Mouse (Mus musculus) hindbrain, embryonic 13.5 days (tissue): Measurements from ENCODE around the gene Rab4a. TPM values are rescaled to one million over a fixed set of nuclear protein-coding genes. Genes with fewer than 3 reads are reported as not detected.

ENCODE experiments used
- ATAC-seq: fragments of 200-750 bp; cut with Nextera tagmentation; 2 replicates; pipeline ENCODE4 v1.8.0; 2017; ENCODE audit warnings: moderate TSS enrichment; ENCODE audit not compliant: low FRiP score
- H3K27ac ChIP-seq: fragments of 300-500 bp; sonication (generic); 2 replicates; pipeline ENCODE4 v1.5.1; 2015; ENCODE audit warnings: inconsistent platforms, mild to moderate bottlenecking, moderate library complexity
- H3K27me3 ChIP-seq: fragments of 300-500 bp; sonication (generic); 2 replicates; pipeline ENCODE4 v1.6.1; 2015; ENCODE audit warnings: mild to moderate bottlenecking, inconsistent platforms
- H3K36me3 ChIP-seq: fragments of 300-500 bp; sonication (generic); 2 replicates; pipeline ENCODE4 v1.6.1; 2015; ENCODE audit warnings: mild to moderate bottlenecking, inconsistent platforms
- H3K4me1 ChIP-seq: fragments of 300-500 bp; sonication (generic); replicated peaks from 2 replicates; pipeline ENCODE4 v1.6.1; 2015; ENCODE audit warnings: inconsistent platforms
- H3K4me2 ChIP-seq: fragments of 300-500 bp; sonication (generic); 2 replicates; pipeline ENCODE4 v1.6.1; 2015; ENCODE audit warnings: inconsistent platforms, mild to moderate bottlenecking, moderate library complexity
- H3K4me3 ChIP-seq: fragments of 300-500 bp; sonication (generic); 2 replicates; pipeline ENCODE4 v1.5.1; 2015; ENCODE audit warnings: mild to moderate bottlenecking, inconsistent platforms
- H3K9ac ChIP-seq: fragments of 300-500 bp; sonication (generic); 2 replicates; pipeline ENCODE4 v1.6.1; 2015; ENCODE audit warnings: mild to moderate bottlenecking, inconsistent platforms
- H3K9me3 ChIP-seq: fragments of 300-500 bp; sonication (generic); 2 replicates; pipeline ENCODE4 v1.6.1; 2016; ENCODE audit warnings: inconsistent platforms
- WGBS: fragments of 180-500 bp; shearing (Covaris S2); methylation state at CpG from one replicate; pipeline ENCODE4 v1.1.7; 2015; 5-methylcytosine and 5-hydroxymethylcytosine counted together
- polyA plus RNA-seq: library from polyadenylated mRNA; unstranded; fragments of >200 nt; fragmentation: Nextera tagmentation; extraction: Ambion mirVana; gene quantifications from 2 replicates; pipeline ENCODE4 v1.2.1, GENCODE M21; 2015

Gene Rab4a
- polyA plus RNA-seq, result 73.9 and 74.8 TPM in 2 replicates

DNA sequence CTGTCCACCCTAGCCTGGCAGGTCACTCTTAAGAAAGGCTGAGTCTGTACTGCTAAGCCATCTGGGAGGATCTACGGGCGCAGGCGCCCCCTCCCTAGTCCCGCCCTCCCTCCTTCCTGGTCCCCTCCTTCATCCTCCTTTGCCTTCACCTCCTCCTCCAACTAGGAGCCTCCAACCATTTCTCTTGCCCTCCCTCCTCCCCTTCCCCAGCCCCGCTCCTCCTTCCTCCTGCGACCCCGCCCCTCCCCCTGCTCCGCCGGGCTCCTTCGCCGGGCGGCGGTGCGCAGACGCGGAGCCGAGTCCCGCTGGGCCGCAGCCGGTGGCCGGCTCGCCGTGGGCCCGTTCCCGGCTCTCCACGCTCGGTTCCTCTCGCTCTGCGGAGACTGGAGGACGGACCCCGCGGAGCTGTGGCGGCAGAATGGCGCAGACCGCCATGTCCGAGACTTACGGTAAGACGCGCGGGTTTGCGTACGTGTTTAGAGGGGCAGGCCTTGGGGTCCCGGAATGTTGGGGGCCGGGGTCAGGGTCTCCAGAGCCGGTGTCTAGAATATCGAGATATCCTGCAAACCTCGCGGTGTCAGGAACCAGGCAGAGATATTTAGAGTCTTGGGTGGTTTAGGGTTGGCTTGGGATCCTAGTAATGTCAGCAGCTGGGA, at the start of gene Rab4a:
Rab4a (plus strand) TSS at position 268 of the 656 bp plus-strand sequence.
- Histone ChIP-seq H3K9me3 (no peaks in the 10 kb centered on the region), H3K4me3 (peak within 1 kb of the TSS; percentile 81), H3K4me1 (peaks cover 36% of the 10 kb centered on the region), H3K27me3 (no peaks in the 10 kb centered on the region), H3K27ac (peak within 1 kb of the TSS; percentile 86), H3K9ac (peak within 1 kb of the TSS; percentile 89), H3K36me3 (no peaks in the 10 kb centered on the region; the same call in 1 of the 2 replicates), H3K4me2 (peak within 1 kb of the TSS; percentile 86)
- peak; percentile 91 for ATAC-seq
- 1% methylated on average over 45 of the region's 48 CpGs for WGBS

DNA sequence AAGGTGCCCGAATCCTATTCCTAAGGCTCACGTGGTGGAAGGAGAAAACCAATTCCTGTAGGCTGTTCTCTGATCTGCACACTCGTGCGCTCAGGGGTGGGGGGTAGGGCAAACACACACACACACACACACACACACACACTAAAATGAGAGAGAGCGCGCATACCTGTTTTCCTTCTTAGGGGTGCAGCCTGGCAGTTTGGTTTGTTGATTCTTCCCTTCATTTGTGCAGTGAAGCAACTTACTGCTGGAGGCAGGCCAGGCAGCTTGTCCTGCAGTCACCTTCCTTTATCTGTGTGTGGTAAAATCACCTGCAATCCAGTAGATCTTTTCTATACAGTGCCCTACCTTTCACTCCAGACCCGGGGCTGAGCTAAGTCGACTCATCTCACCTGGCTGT, 48.9 kb upstream of the Rab4a start:
- Histone ChIP-seq H3K27me3 (peaks cover 7% of the 10 kb centered on the region; the same call in 1 of the 2 replicates), H3K9me3 (no peaks in the 10 kb centered on the region), H3K4me2 (no peak overlapping the region), H3K9ac (no peak overlapping the region), H3K4me1 (peaks cover 51% of the 10 kb centered on the region), H3K27ac (no peak overlapping the region), H3K4me3 (no peak overlapping the region), H3K36me3 (no peaks in the 10 kb centered on the region)
- ATAC-seq, result no peak
- 89% methylated on average over 8 of the region's 8 CpGs for WGBS

DNA sequence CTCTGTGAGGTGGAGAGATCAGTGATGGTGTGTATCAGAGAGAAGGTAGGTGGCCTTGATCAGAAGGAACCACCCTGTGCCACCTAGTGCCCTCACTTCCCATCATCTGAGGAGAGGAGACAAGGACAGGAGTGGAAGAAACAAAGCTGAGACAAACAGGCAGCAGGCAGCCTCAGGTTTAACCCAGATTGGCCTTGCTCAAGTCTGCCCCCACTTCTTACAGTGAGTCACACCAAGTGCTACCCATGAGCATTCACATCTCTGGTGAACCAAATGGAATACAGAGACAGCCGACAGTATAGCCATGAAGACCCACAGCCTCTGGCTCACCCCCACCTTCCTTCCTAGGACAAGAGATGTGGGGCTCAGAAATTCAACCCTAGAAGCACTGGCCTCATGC, 46.9 kb upstream of the Rab4a start:
- H3K4me3 ChIP-seq, result no peak overlapping the region
- no peak overlapping the region for H3K9ac ChIP-seq
- peaks cover 42% of the 10 kb centered on the region for H3K4me1 ChIP-seq
- H3K9me3 ChIP-seq, result no peaks in the 10 kb centered on the region
- 86% methylated on average over 1 of the region's 1 CpGs for WGBS
- no peak overlapping the region for H3K4me2 ChIP-seq
- no peak for ATAC-seq
- H3K36me3 ChIP-seq, result no peaks in the 10 kb centered on the region
- H3K27ac ChIP-seq, result no peak overlapping the region
- H3K27me3 ChIP-seq, result peaks cover 7% of the 10 kb centered on the region; the same call in 1 of the 2 replicates

DNA sequence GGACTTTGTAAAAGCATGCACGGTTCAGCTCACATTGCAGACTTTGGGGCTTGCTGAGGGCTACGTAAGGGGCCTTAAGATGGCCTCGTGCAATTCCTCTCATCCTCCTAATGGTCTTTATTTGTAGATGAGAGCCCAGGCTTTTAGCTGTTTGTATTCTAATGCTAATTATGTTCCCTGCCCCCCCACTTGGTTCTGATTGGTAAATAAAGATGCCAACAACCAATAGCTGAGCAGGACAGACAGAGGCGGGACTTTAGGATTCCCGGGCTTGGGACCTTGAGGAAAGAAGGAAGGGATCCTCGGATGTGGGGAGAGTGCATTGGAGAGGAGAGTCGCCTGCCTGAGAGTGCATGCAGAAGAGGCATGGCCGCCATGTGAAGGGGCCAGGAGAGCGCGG, 45.9 kb upstream of the Rab4a start:
- Histone ChIP-seq H3K36me3 (no peaks in the 10 kb centered on the region), H3K4me1 (peaks cover 36% of the 10 kb centered on the region), H3K4me3 (0 out of 2 replicates have a peak overlapping the region, but pooled peaks have one; percentile 16), H3K9ac (no peak overlapping the region), H3K27me3 (peaks cover 3% of the 10 kb centered on the region; the same call in 1 of the 2 replicates), H3K9me3 (no peaks in the 10 kb centered on the region), H3K4me2 (peak overlapping the region; percentile 45), H3K27ac (no peak overlapping the region)
- 3% methylated on average over 10 of the region's 10 CpGs for WGBS
- ATAC-seq, result peak; percentile 71

DNA sequence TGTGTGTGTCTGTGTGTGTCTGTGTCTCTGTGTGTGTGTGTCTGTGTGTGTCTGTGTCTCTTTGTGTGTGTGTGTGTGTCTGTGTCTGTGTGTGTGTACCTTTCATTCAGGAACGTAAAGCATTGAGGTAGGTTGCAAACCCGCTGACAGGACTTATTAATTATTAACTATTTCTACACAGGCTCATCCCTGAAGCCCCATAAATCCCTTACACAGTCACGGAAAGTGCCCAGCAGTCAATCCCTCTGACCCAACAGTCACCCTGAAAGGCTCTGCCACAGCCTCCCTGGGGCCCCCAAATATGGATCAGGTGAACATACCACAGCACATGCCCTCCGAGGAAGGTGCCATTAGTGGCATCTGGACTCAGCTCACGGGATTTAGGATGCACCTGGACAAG, 45.2 kb upstream of the Rab4a start:
- ATAC-seq, result no peak; the same call in 1 of the 2 replicates

DNA sequence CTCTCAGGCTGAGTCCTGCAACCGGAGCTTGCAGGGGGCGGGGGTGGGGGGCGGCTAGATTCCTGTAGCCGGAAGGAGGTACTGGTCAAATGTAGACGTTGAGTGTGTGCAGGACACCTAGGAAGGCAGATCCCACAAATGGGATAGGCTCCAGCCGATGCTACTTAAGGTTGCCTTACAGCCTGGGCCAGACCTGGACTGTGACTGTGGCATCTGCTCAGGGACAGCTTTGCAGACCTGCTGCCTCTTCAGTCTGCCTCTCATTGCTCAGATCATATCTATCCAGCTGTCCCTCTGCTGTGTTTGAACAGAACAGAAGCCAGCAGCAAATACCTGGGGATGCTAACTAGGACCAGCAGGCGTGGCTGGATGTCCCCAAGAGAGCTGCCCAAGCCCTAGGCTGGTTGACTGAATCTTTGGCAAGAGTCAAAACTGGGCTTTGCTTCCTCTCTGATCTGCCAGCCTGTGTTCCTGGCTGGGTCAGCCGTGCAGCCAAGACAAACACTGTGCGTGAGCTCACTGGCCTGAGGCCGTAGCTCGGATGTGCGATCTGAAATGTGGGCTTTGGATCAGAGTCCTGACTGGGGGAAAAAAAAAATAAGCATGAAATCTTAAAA, 44.4 kb upstream of the Rab4a start:
- H3K27me3 ChIP-seq, result no peaks in the 10 kb centered on the region
- H3K4me1 ChIP-seq, result peaks cover 39% of the 10 kb centered on the region
- WGBS, result 46% methylated on average over 12 of the region's 12 CpGs

More for the DNA sequence above, 45.2 kb upstream of the Rab4a start:
- Histone ChIP-seq H3K4me2 (peak overlapping the region; percentile 45), H3K9ac (no peak overlapping the region), H3K36me3 (no peaks in the 10 kb centered on the region), H3K4me1 (peaks cover 39% of the 10 kb centered on the region), H3K27ac (no peak overlapping the region), H3K4me3 (no peak overlapping the region), H3K27me3 (no peaks in the 10 kb centered on the region), H3K9me3 (no peaks in the 10 kb centered on the region)
- WGBS, result 45% methylated on average over 5 of the region's 5 CpGs

DNA sequence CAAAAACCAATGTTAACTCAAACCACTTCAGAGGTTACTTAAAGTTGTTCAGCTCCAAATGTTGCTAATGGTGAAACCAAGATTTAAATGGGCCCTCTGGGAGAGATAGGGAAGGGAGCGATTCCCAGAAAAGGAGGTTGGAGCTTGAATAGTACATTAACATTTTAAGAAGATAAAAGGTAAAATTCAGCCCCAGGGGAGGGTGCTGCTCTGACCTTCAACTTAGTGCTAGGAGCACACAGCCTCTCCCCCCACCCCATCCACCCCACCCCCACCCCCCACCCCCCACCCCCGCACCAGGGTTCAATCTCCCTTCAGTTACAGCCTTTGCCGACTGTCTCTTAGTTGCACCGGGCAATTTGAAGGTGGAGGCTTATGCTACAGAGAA, 43.9 kb upstream of the Rab4a start:
- no peak overlapping the region for H3K4me3 ChIP-seq
- H3K4me1 ChIP-seq, result peaks cover 39% of the 10 kb centered on the region
- H3K9ac ChIP-seq, result no peak overlapping the region
- 36% methylated on average over 4 of the region's 4 CpGs for WGBS
- H3K27ac ChIP-seq, result no peak overlapping the region
- H3K36me3 ChIP-seq, result no peaks in the 10 kb centered on the region
- no peaks in the 10 kb centered on the region for H3K9me3 ChIP-seq
- no peaks in the 10 kb centered on the region for H3K27me3 ChIP-seq
- no peak for ATAC-seq
- no peak overlapping the region for H3K4me2 ChIP-seq

More for the DNA sequence above, 44.4 kb upstream of the Rab4a start:
- H3K4me2 ChIP-seq, result no peak overlapping the region
- no peak overlapping the region for H3K4me3 ChIP-seq
- ATAC-seq, result no peak
- H3K9ac ChIP-seq, result no peak overlapping the region
- H3K27ac ChIP-seq, result no peak overlapping the region
- H3K9me3 ChIP-seq, result no peaks in the 10 kb centered on the region
- H3K36me3 ChIP-seq, result no peaks in the 10 kb centered on the region

DNA sequence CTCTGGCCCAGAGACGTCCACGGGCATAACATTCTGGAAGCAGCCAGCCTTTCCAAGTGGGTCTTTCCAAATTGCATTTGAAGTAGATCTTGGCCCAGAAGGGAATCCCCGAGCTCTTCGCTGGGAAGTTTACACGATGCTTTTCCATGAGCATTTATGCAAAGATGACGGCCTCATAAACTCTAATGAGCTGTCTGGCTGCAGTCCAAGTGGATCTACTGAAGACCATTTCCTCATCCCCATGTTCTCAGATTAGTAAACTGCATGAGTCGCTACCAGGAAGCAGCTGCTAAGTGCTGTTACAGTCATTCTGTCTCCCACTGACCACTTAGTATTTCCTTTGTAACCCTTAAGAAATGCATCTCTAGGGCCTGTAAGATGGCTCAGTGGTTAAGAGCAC, 42.4 kb upstream of the Rab4a start:
- Histone ChIP-seq H3K4me1 (peaks cover 39% of the 10 kb centered on the region), H3K4me2 (no peak overlapping the region), H3K27me3 (0 out of 2 replicates have a peak, but pooled peaks cover 5% of the 10 kb centered on the region), H3K27ac (no peak overlapping the region), H3K4me3 (no peak overlapping the region), H3K9me3 (no peaks in the 10 kb centered on the region), H3K36me3 (no peaks in the 10 kb centered on the region), H3K9ac (no peak overlapping the region)
- WGBS, result 71% methylated on average over 7 of the region's 7 CpGs
- no peak for ATAC-seq

DNA sequence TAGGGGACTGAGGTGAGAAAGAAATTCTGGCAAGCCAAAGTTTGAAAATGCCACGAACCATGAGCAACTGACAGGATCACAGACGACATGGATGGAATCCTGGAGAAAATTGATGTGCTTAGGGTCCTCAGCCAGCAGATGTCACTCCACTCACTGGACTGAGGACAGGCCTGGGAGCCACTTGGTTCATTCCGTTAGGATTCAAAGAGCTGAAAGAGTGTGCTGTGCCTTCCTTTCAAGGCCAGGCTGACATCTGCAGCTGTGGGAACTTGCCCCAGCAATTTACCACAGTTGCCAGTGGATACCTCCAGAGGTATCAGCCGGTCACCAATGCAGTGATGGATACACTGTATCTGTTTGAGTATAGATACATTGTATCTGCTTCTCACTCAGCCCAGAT, 41.1 kb upstream of the Rab4a start:
- Histone ChIP-seq H3K4me2 (no peak overlapping the region), H3K36me3 (no peaks in the 10 kb centered on the region), H3K27ac (no peak overlapping the region), H3K9me3 (no peaks in the 10 kb centered on the region), H3K27me3 (0 out of 2 replicates have a peak, but pooled peaks cover 5% of the 10 kb centered on the region), H3K9ac (no peak overlapping the region), H3K4me1 (peaks cover 36% of the 10 kb centered on the region), H3K4me3 (no peak overlapping the region)
- ATAC-seq, result no peak
- WGBS, result 34% methylated on average over 4 of the region's 4 CpGs

DNA sequence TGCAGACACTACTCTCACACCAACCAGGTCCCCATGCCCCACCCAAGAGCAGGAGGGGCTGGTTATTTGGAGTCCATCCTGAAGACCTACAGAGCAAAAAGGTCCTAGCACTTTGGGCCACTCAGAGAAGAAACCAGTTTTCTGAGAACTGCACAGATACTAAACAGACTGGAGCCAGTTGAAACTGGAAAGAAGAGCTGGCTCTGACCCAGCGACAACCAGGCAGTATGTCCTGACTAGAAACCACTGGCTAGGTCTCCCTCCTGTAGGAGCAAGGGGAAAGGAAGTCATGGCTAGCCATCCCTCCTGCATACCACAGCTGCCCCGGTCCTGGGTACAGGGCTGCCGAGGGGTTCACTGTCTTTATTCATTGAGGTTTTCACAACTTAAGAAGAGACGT, 39.3 kb upstream of the Rab4a start:
- H3K27me3 ChIP-seq, result 0 out of 2 replicates have a peak, but pooled peaks cover 5% of the 10 kb centered on the region
- ATAC-seq, result no peak
- H3K9me3 ChIP-seq, result no peaks in the 10 kb centered on the region
- no peak overlapping the region for H3K4me3 ChIP-seq
- no peaks in the 10 kb centered on the region for H3K36me3 ChIP-seq
- H3K4me1 ChIP-seq, result peaks cover 18% of the 10 kb centered on the region
- 75% methylated on average over 4 of the region's 4 CpGs for WGBS
- H3K9ac ChIP-seq, result peak overlapping the region; percentile 29; the same call in 1 of the 2 replicates
- no peak overlapping the region for H3K4me2 ChIP-seq
- H3K27ac ChIP-seq, result no peak overlapping the region

DNA sequence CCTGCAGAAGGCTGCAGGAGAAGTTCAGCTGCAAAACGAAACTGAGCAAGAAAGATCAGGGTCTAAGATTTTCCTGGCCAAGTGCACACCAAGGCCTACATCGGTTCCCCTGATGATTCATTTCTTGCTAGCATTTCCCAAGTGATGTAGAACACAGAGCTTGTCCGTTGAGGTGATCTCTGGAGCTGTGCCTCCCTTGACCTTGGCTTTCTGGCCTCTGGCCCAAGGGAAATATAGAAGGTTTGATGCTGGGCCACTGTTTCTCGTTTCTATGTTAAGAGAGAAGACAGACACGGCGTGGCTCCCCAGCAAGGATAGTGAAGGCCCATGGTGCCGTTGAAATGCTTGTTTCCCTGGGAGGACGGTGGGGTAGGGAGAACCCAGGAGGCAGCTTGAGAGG, 37.9 kb upstream of the Rab4a start:
- no peak overlapping the region for H3K4me3 ChIP-seq
- H3K9ac ChIP-seq, result no peak overlapping the region
- WGBS, result 75% methylated on average over 8 of the region's 8 CpGs
- H3K4me1 ChIP-seq, result peaks cover 10% of the 10 kb centered on the region
- no peak for ATAC-seq
- H3K27ac ChIP-seq, result no peak overlapping the region
- H3K36me3 ChIP-seq, result no peaks in the 10 kb centered on the region
- H3K9me3 ChIP-seq, result no peaks in the 10 kb centered on the region
- H3K27me3 ChIP-seq, result 0 out of 2 replicates have a peak, but pooled peaks cover 9% of the 10 kb centered on the region
- no peak overlapping the region for H3K4me2 ChIP-seq

DNA sequence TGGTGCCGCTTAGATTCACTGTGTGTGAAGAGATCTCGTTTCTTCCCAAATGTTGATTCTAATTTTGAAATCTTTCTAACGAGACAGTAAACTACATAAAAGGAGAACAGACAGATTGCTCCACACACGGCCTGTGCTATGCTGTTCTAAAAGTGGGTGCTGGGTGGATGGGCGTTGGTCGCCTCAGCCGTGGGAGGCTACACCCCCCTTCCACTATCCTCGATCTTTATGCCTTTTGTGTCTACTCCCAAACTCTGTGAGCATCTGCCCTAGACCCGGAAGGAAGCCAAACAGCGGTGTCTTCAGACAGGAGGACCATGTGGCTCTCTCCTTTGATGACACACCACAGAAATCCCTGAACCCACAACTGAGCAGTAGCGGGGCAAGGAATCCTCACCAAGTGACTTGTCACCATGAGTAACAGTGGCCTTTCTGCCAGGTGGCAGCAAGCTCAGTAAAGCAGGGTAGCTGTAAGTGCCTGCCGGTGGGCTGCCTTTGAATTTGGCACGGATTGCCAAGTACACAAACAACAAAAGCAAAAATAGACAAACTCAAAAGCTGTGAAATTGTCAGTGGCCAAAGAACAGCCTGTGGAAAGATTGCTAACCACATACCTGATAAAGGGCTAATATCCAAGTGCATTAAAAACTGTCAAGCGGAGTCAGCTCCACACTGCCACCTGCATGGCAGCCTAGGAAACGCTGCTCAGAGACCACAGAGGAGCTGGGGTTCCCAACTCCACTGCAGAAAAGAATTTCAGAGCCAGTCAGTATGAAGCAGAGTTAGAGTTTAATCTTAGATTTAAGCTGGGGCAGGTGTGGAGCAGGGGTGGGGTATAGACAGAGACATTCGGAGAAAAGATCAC, 37.1 kb upstream of the Rab4a start:
- Histone ChIP-seq H3K4me3 (no peak overlapping the region), H3K4me1 (0 out of 2 replicates have a peak, but pooled peaks cover 13% of the 10 kb centered on the region), H3K36me3 (no peaks in the 10 kb centered on the region), H3K4me2 (no peak overlapping the region), H3K27ac (no peak overlapping the region), H3K27me3 (0 out of 2 replicates have a peak, but pooled peaks cover 9% of the 10 kb centered on the region), H3K9me3 (no peaks in the 10 kb centered on the region), H3K9ac (no peak overlapping the region)
- WGBS, result 70% methylated on average over 16 of the region's 16 CpGs
- no peak for ATAC-seq
